Mouse (Mus musculus) midbrain, embryonic 16.5 days (tissue): ENCODE measurements at regions not wholly inside any gene's neighbourhood (a gene's known extent, or its start where the extent isn't known, plus 50 kb on each side); places are given as distances from the start of the nearest gene placed in this dataset.
"Not testable (repeated sequence)": the region's sequence is repeated elsewhere in the genome, so short reads cannot be mapped to it uniquely, and the experiment has no call there.

ENCODE experiments used
- ATAC-seq: fragments of 200-750 bp; cut with Nextera tagmentation; 2 replicates; pipeline ENCODE4 v1.8.0; 2017; ENCODE audit warnings: moderate TSS enrichment
- H3K27ac ChIP-seq: fragments of 300-500 bp; sonication (generic); 2 replicates; pipeline ENCODE4 v1.5.1; 2014; ENCODE audit warnings: mild to moderate bottlenecking, low read length, mixed read lengths
- H3K27me3 ChIP-seq: fragments of 300-500 bp; sonication (generic); 2 replicates; pipeline ENCODE4 v1.6.1; 2014; ENCODE audit warnings: low read depth, low read length, mixed read lengths; ENCODE audit not compliant: control insufficient read depth, insufficient read depth
- H3K36me3 ChIP-seq: fragments of 300-500 bp; sonication (generic); 2 replicates; pipeline ENCODE4 v1.6.1; 2014; ENCODE audit warnings: mild to moderate bottlenecking, low read length, moderate library complexity, mixed read lengths; ENCODE audit not compliant: control insufficient read depth, insufficient read depth
- H3K4me1 ChIP-seq: fragments of 300-500 bp; sonication (generic); 2 replicates; pipeline ENCODE4 v1.6.1; 2014; ENCODE audit warnings: mild to moderate bottlenecking, low read length, mixed read lengths; ENCODE audit not compliant: control insufficient read depth, insufficient read depth
- H3K4me2 ChIP-seq: fragments of 300-500 bp; sonication (generic); 2 replicates; pipeline ENCODE4 v1.6.1; 2014; ENCODE audit warnings: mild to moderate bottlenecking, low read length, mixed read lengths
- H3K4me3 ChIP-seq: fragments of 300-500 bp; sonication (generic); 2 replicates; pipeline ENCODE4 v1.5.1; 2014; ENCODE audit warnings: low read depth, mild to moderate bottlenecking, low read length, moderate library complexity, mixed read lengths
- H3K9ac ChIP-seq: fragments of 300-500 bp; sonication (generic); 2 replicates; pipeline ENCODE4 v1.6.1; 2014; ENCODE audit warnings: low read depth, low read length, mixed read lengths
- H3K9me3 ChIP-seq: fragments of 300-500 bp; sonication (generic); replicated peaks from 2 replicates; pipeline ENCODE4 v1.6.1; 2014; ENCODE audit warnings: mild to moderate bottlenecking, low read length, mixed read lengths; ENCODE audit not compliant: control insufficient read depth, poor library complexity, severe bottlenecking
- WGBS: fragments of 180-500 bp; shearing (Covaris S2); extraction: QIAGEN DNeasy Blood & Tissue Kit; methylation state at CpG from one replicate; pipeline ENCODE4 v1.1.7; 2014; 5-methylcytosine and 5-hydroxymethylcytosine counted together

- H3K9ac ChIP-seq = no peak overlapping the region
- 55% methylated on average over 3 of the region's 3 CpGs for WGBS
- no peak overlapping the region for H3K4me3 ChIP-seq
- H3K36me3 ChIP-seq = no peaks in the 10 kb centered on the region
- H3K4me2 ChIP-seq = no peak overlapping the region
- no peaks in the 10 kb centered on the region for H3K9me3 ChIP-seq
- no peak overlapping the region for H3K27ac ChIP-seq
- no peaks in the 10 kb centered on the region for H3K27me3 ChIP-seq
- H3K4me1 ChIP-seq = no peaks in the 10 kb centered on the region
- ATAC-seq = no peak
These were observed 611.7 kb downstream of the Fam19a2 start for GRCm38 (mm10) chr10:123875459-123875858.

DNA sequence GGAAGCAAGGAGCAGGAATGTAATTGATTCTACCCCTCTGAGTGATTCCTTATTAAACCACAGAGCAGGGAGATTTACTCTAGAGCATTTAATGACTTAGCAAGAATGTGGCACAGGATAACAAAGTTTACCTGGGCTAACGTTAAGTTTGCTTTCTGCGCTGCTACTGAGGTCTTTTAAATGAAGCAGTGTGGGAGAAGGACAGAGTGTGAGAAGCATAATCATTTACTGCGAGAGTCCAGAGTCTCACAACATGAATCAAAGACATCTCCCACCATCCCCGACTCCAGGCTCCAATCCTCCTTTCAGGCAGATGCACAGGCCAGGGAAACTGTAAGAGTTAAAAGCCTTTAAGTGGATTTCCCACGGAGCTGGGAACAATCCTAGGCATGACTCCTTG is 612.1 kb downstream of the Fam19a2 start:
- Histone ChIP-seq H3K36me3 (no peaks in the 10 kb centered on the region), H3K9me3 (no peaks in the 10 kb centered on the region), H3K27ac (no peak overlapping the region), H3K4me1 (no peaks in the 10 kb centered on the region), H3K27me3 (no peaks in the 10 kb centered on the region), H3K9ac (no peak overlapping the region), H3K4me3 (no peak overlapping the region), H3K4me2 (no peak overlapping the region)
- peak; percentile 14; the same call in 1 of the 2 replicates for ATAC-seq
- WGBS = 38% methylated on average over 5 of the region's 5 CpGs

DNA sequence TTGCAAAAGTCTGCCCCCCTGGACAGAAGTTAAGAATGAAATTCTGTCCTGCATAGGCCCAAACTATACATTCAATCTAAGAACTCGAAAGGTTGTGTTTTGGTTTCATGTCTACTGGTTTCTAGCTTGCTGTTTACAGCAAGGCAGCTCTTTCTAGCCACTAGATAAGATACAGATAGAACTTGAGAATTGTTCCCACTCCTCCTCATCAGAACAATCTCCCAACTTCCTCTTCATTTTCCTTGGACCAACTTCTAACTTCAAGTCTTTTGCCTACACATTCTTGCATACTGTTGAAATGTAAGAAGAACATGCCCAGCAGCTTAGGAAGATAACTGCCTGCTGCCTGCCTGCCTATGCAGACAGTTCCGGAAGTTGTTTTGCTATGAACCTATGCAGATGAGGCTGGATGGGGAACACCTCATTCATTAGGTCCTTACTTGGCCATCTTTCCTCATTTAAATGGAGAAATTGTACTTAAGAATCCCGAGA is 624.9 kb downstream of the Fam19a2 start:
- no peak overlapping the region for H3K27ac ChIP-seq
- no peaks in the 10 kb centered on the region for H3K36me3 ChIP-seq
- 84% methylated on average over 3 of the region's 3 CpGs for WGBS
- H3K4me1 ChIP-seq = no peaks in the 10 kb centered on the region
- no peaks in the 10 kb centered on the region for H3K27me3 ChIP-seq
- no peak overlapping the region for H3K9ac ChIP-seq
- H3K9me3 ChIP-seq = no peaks in the 10 kb centered on the region
- ATAC-seq = no peak
- no peak overlapping the region for H3K4me3 ChIP-seq
- no peak overlapping the region for H3K4me2 ChIP-seq

DNA sequence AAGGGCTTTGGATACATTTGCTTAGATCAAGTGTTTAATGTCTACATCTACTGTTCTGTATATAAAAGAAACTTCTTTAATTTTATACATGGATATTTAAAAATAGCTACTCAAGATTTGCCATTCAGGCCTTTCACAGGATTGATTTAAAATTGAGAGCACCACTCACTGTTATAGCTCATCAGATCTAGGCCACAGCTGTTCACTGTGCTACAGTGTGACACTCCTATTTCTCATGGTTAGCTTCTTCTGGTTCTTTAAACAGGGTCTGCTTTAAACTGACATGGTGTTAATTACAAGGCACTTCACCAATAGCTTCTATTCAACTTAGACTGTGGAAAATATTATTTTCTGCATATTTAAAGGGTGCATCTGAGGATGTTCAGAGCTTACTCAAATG is 655.3 kb downstream of the Fam19a2 start:
- H3K36me3 ChIP-seq = no peaks in the 10 kb centered on the region
- H3K4me3 ChIP-seq = no peak overlapping the region
- no peak overlapping the region for H3K9ac ChIP-seq
- no peak overlapping the region for H3K4me2 ChIP-seq
- H3K27ac ChIP-seq = no peak overlapping the region
- no peaks in the 10 kb centered on the region for H3K4me1 ChIP-seq
- H3K9me3 ChIP-seq = no peaks in the 10 kb centered on the region
- H3K27me3 ChIP-seq = no peaks in the 10 kb centered on the region
- no peak for ATAC-seq

- H3K36me3 ChIP-seq = no peaks in the 10 kb centered on the region
- no peaks in the 10 kb centered on the region for H3K27me3 ChIP-seq
- no peak overlapping the region for H3K4me2 ChIP-seq
- H3K27ac ChIP-seq = no peak overlapping the region
- no peak for ATAC-seq
- H3K4me1 ChIP-seq = no peaks in the 10 kb centered on the region
- WGBS = 79% methylated on average over 1 of the region's 1 CpGs
- H3K9ac ChIP-seq = no peak overlapping the region
- H3K9me3 ChIP-seq = no peaks in the 10 kb centered on the region
- no peak overlapping the region for H3K4me3 ChIP-seq
These were observed 666.2 kb downstream of the Fam19a2 start for GRCm38 (mm10) chr10:123929955-123930354.

GRCm38 (mm10) chr10:123938732-123939131 is 674.9 kb downstream of the Fam19a2 start:
- not testable (repeated sequence) for H3K4me3 ChIP-seq, H3K4me1 ChIP-seq, H3K27ac ChIP-seq, H3K9ac ChIP-seq, H3K9me3 ChIP-seq, H3K27me3 ChIP-seq, H3K4me2 ChIP-seq, H3K36me3 ChIP-seq, ATAC-seq
- 64% methylated on average over 4 of the region's 4 CpGs for WGBS
